Mouse (Mus musculus) kidney, postnatal 0 days (tissue): Measurements from ENCODE around the gene Ppm1l. TPM values are rescaled to one million over a fixed set of nuclear protein-coding genes. Genes with fewer than 3 reads are reported as not detected.

ENCODE experiments used
- ATAC-seq: fragments of 200-750 bp; cut with Nextera tagmentation; replicated peaks from 2 replicates; pipeline ENCODE4 v1.8.0; 2017; ENCODE audit warnings: low read depth, moderate number of reproducible peaks, moderate TSS enrichment, moderate library complexity; ENCODE audit not compliant: low FRiP score
- DNase-seq: peaks from one replicate; pipeline ENCODE4 v3.0.0-alpha.2; 2016; ENCODE audit warnings: low spot score
- H3K27ac ChIP-seq: fragments of 300-500 bp; sonication (generic); 2 replicates; pipeline ENCODE4 v1.5.1; 2014; ENCODE audit warnings: mild to moderate bottlenecking
- H3K27me3 ChIP-seq: fragments of 300-500 bp; sonication (generic); 2 replicates; pipeline ENCODE4 v1.6.1; 2014; ENCODE audit warnings: low read length, mixed read lengths; ENCODE audit not compliant: insufficient read depth
- H3K36me3 ChIP-seq: fragments of 300-500 bp; sonication (generic); 2 replicates; pipeline ENCODE4 v1.6.1; 2014; ENCODE audit warnings: low read length, mixed read lengths; ENCODE audit not compliant: insufficient read depth
- H3K4me1 ChIP-seq: fragments of 300-500 bp; sonication (generic); replicated peaks from 2 replicates; pipeline ENCODE4 v1.6.1; 2014; ENCODE audit warnings: antibody characterized with exemption, low read length, mixed read lengths; ENCODE audit not compliant: insufficient read depth
- H3K4me2 ChIP-seq: fragments of 300-500 bp; sonication (generic); 2 replicates; pipeline ENCODE4 v1.6.1; 2014; ENCODE audit warnings: mild to moderate bottlenecking, low read length, moderate library complexity, mixed read lengths
- H3K4me3 ChIP-seq: fragments of 300-500 bp; sonication (generic); replicated peaks from 2 replicates; pipeline ENCODE4 v1.5.1; 2014; ENCODE audit warnings: low read depth, low read length
- H3K9ac ChIP-seq: fragments of 300-500 bp; sonication (generic); 2 replicates; pipeline ENCODE4 v1.6.1; 2014; ENCODE audit warnings: low read depth, low read length
- H3K9me3 ChIP-seq: fragments of 300-500 bp; sonication (generic); replicated peaks from 2 replicates; pipeline ENCODE4 v1.6.1; 2016; ENCODE audit warnings: low read length, inconsistent platforms, mixed read lengths
- CTCF ChIP-seq: IDR thresholded peaks from 2 replicates; pipeline ENCODE4 v1.5.1; 2016; ENCODE audit warnings: antibody characterized with exemption, low read depth, mild to moderate bottlenecking, moderate library complexity
- WGBS: fragments of 180-500 bp; shearing (Covaris S2); extraction: QIAGEN DNeasy Blood & Tissue Kit; methylation state at CpG from one replicate; pipeline ENCODE4 v1.1.7; 2014; 5-methylcytosine and 5-hydroxymethylcytosine counted together
- polyA plus RNA-seq: library from polyadenylated mRNA; unstranded; fragments of >200 nt; fragmentation: Nextera tagmentation; extraction: Ambion mirVana; gene quantifications from 2 replicates; pipeline ENCODE4 v1.2.1, GENCODE M21; 2015

Ppm1l gene
- polyA plus RNA-seq, 1 experiment from 2014 or later = 5.6 TPM

DNA sequence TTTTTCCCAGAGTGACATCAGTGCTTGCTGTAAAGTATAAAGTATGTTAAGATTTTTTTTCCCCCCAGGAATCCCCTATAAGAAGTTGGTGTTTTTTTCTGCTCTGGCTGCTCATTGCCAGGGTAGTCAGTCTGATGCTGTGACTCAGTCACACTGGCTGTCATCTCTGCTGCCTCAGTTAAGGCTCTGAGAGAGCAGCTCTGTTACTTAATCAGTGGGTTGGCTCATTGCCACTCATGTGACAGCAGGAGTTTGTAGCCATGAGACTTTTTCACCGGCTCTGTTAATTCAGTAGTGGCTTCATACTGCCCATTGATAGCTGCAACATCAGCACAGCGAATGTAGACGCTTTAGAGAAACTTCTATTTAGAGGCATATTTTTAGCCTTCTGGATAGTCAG, 163.3 kb downstream of the Ppm1l start:
- H3K9me3 ChIP-seq = no peaks in the 10 kb centered on the region

DNA sequence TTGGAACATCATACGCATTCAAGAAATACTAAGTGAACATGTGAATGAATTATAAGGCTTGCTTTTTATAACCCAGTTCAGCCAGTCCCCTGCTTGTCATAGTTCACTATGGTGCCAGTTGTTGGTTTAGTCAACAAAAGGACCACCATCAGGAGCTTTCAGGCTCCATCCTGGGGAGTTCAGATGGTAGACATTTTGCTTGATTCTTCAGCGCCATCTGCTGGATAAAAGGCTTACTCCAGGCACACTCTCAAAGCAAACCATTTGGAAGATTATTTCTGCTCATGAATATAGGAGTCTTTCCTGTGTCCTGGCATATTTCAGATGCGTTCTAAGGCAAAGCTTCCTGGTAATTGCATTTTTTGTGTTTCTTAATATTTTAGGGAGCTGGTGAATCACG, 165.2 kb downstream of the Ppm1l start:
- Histone ChIP-seq H3K9ac (no peak overlapping the region), H3K27me3 (no peaks in the 10 kb centered on the region), H3K4me2 (no peak overlapping the region), H3K27ac (no peak overlapping the region), H3K4me1 (no peaks in the 10 kb centered on the region), H3K9me3 (no peaks in the 10 kb centered on the region), H3K36me3 (no peaks in the 10 kb centered on the region), H3K4me3 (no peak overlapping the region)
- ATAC-seq (no peak; the same call in 1 of the 2 replicates), DNase-seq (peak; percentile 80)
- TF ChIP-seq CTCF = peak; percentile 94
- WGBS = 35% methylated on average over 4 of the region's 4 CpGs

More for the DNA sequence above, 163.3 kb downstream of the Ppm1l start:
- Histone ChIP-seq H3K36me3 (no peaks in the 10 kb centered on the region), H3K4me1 (no peaks in the 10 kb centered on the region), H3K4me2 (no peak overlapping the region), H3K4me3 (no peak overlapping the region), H3K27me3 (no peaks in the 10 kb centered on the region), H3K27ac (no peak overlapping the region), H3K9ac (no peak overlapping the region)
- WGBS = 74% methylated on average over 3 of the region's 3 CpGs
- DNase-seq (no peak), ATAC-seq (no peak)
- TF ChIP-seq CTCF = no peak

DNA sequence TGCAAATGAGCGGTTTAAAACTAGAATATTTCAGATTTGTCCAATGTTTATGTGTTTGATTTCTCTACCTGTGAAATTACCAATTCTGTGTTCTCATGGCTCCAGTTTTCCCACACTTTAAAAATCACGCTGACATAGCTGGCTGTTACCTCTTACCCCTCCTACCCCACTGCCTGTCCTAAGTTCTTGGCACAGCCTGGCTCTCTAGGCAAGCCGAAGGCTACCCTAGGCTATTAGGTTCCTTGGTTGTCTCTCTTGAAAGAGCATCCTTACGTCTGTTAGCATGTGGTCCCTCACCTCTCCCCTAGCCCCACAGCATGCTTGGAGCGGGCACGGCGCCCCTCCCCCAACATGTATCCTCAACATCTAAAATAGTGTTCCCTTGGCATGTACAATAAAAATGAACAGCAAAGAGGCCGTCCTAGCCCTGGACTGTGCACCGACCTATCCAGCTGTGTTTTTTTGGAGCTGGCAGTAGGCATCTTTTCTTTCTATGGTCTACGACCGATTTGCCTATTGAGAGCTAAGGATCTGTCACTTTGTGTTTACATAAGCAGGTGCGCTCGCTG, 167.4 kb downstream of the Ppm1l start:
- no peak overlapping the region for H3K4me3 ChIP-seq
- ATAC-seq (no peak), DNase-seq (no peak)
- no peak for TF ChIP-seq CTCF
- H3K27ac ChIP-seq = no peak overlapping the region
- no peaks in the 10 kb centered on the region for H3K9me3 ChIP-seq
- no peak overlapping the region for H3K4me2 ChIP-seq
- 64% methylated on average over 13 of the region's 13 CpGs for WGBS
- no peaks in the 10 kb centered on the region for H3K27me3 ChIP-seq
- no peaks in the 10 kb centered on the region for H3K4me1 ChIP-seq
- no peak overlapping the region for H3K9ac ChIP-seq
- no peaks in the 10 kb centered on the region for H3K36me3 ChIP-seq

DNA sequence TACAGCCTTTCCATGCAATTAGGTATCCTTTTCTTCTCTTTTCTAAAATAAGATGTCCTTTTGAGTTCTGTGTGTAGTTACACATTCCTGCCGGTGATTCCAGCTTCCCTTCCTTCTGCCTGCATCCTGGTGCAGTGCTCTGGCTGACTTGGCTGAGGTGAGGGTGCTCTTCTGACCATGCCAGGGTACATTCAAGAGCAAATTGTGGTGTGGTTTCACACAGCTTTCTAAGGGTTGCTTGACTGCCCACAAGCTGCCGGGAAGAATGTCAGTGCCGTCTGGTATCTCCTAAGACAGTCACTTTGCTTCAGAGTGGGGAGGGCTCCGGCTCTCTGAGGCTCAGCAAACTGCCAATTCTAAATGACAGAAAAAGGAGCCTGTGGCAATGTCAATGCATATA, 167.9 kb downstream of the Ppm1l start:
- H3K27me3 ChIP-seq = no peaks in the 10 kb centered on the region
- H3K36me3 ChIP-seq = no peaks in the 10 kb centered on the region
- ATAC-seq (no peak), DNase-seq (peak; percentile 28)
- H3K27ac ChIP-seq = no peak overlapping the region
- no peaks in the 10 kb centered on the region for H3K9me3 ChIP-seq
- 0 out of 2 replicates have a peak, but pooled peaks have one; percentile 1 for TF ChIP-seq CTCF
- WGBS = 69% methylated on average over 4 of the region's 4 CpGs
- H3K4me3 ChIP-seq = no peak overlapping the region
- no peaks in the 10 kb centered on the region for H3K4me1 ChIP-seq
- no peak overlapping the region for H3K9ac ChIP-seq
- no peak overlapping the region for H3K4me2 ChIP-seq

DNA sequence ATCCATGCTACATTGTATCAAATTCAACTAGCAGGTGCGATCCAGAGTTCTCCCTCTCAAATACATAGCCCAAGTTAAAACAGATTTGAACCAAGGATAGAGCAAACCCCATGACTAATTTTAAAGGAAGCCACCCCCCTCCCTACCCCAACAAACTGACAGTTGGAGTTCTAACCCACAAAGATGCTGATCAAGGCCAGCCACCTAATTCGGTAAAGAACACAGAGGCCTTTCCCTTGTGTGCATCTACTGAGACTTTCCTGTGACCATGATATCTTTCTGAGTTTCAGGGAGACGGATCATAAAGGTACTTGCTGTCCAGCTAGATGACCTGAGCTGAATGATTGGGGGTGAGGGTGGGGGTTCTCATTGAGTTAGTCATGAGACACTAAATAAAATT, 168.7 kb downstream of the Ppm1l start:
- H3K36me3 ChIP-seq = no peaks in the 10 kb centered on the region
- ATAC-seq (no peak), DNase-seq (no peak)
- no peaks in the 10 kb centered on the region for H3K9me3 ChIP-seq
- no peak overlapping the region for H3K4me2 ChIP-seq
- no peak overlapping the region for H3K9ac ChIP-seq
- WGBS = 85% methylated on average over 3 of the region's 3 CpGs
- no peak overlapping the region for H3K27ac ChIP-seq
- no peaks in the 10 kb centered on the region for H3K27me3 ChIP-seq
- H3K4me3 ChIP-seq = no peak overlapping the region
- H3K4me1 ChIP-seq = no peaks in the 10 kb centered on the region
- no peak for TF ChIP-seq CTCF

DNA sequence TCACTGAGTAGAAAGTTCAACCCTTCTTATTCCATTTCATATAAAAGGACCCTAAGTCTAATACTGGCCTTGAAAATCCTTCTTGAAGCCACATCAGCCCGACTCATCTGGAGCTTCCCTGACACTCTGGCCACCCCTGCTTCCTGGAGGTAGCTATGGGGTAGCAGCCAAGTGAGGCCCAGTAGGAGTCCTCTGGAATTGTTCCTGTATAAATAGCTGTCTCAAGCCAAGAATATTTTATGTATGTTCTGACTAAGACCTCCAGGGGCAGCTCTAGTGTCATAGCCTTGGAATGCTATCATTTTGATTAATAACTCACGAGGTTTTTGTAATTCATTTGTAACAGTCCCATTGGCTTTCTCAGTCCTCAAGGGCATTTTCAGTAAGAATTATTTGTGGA, 169.1 kb downstream of the Ppm1l start:
- H3K9ac ChIP-seq = no peak overlapping the region
- DNase-seq (peak; percentile 81), ATAC-seq (no peak)
- H3K9me3 ChIP-seq = no peaks in the 10 kb centered on the region
- peak; percentile 24; the same call in 1 of the 2 replicates for TF ChIP-seq CTCF
- no peak overlapping the region for H3K4me3 ChIP-seq
- no peaks in the 10 kb centered on the region for H3K27me3 ChIP-seq
- H3K4me2 ChIP-seq = no peak overlapping the region
- no peak overlapping the region for H3K27ac ChIP-seq
- 41% methylated on average over 2 of the region's 2 CpGs for WGBS
- H3K4me1 ChIP-seq = no peaks in the 10 kb centered on the region
- H3K36me3 ChIP-seq = no peaks in the 10 kb centered on the region

DNA sequence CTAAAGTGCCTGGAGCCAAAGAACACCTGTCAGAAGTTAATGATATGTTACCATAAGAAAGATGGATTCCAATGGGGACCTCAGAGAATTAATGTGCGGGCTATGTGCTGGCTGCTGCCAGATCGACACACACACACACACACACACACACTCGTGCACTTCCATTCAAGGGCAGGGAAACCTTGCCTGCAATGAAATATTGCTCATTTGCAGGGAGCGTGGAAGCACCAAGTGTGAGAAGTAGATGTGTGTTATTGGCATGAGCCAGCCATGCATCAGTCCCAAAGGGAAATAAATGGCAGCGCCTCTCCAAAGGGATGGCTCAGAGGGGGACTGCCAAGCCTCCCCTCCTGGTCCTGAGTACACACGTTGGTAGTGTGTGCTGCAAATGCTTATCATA, 170.8 kb downstream of the Ppm1l start:
- H3K27ac ChIP-seq = no peak overlapping the region
- no peak overlapping the region for H3K4me2 ChIP-seq
- no peaks in the 10 kb centered on the region for H3K27me3 ChIP-seq
- H3K4me1 ChIP-seq = 0 out of 2 replicates have a peak, but pooled peaks cover 3% of the 10 kb centered on the region
- no peaks in the 10 kb centered on the region for H3K36me3 ChIP-seq
- H3K9ac ChIP-seq = no peak overlapping the region
- WGBS = 79% methylated on average over 6 of the region's 6 CpGs
- no peak for TF ChIP-seq CTCF
- no peaks in the 10 kb centered on the region for H3K9me3 ChIP-seq
- DNase-seq (no peak), ATAC-seq (no peak)
- no peak overlapping the region for H3K4me3 ChIP-seq
